Mouse (Mus musculus): ENCODE results near the gene Gm20503.

DNA sequence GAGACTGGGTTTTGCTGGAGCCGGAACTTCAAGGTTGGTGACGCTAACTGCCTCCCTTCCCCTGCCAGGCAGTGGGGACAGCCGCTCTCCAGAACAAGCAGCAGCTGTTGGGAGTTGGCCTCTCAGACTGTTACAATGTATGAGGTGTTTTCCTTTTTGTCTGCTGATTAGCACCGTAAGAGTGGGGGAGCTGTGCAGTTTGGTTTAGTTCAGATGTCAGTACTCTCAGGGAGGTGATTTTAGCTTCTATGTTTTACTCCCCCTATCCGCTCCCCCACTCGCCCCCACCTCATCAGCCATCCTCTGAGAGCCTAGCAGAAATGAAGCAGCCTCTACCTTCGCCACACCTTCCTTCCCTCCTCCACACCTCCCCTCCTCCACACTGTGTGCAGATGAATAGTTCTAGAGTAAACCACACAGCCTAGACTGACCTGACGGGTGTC is 7.7 kb upstream of the Gm20503 start:
- TF ChIP-seq CTCF (IDR thresholded peaks at IDR 0.05 in 2 of 3, conservative IDR thresholded peaks at IDR 0.05 in 1 of 3; ENCODE audit: control insufficient read depth in 1 of 3, insufficient read depth in 1 of 3, low read depth in 2 of 3, low read length in 3 of 3, poor library complexity in 1 of 3, severe bottlenecking in 1 of 3) (no peak), USF1 (IDR thresholded peaks at IDR 0.05; ENCODE audit: low read depth, low read length) (no peak), POLR2A (IDR thresholded peaks at IDR 0.05; ENCODE audit: control insufficient read depth in 1 of 2, insufficient read depth in 1 of 2, low read depth in 1 of 2, low read length in 2 of 2, poor library complexity in 1 of 2) (no peak), POLR2AphosphoS2 (IDR thresholded peaks at IDR 0.05; ENCODE audit: low read length) (no peak), RCOR1 (IDR thresholded peaks at IDR 0.05; ENCODE audit: low read depth, low read length) (no peak), UBTF (IDR thresholded peaks at IDR 0.05; ENCODE audit: borderline replicate concordance, insufficient read depth, low read depth, low read length) (no peak), MAZ (IDR thresholded peaks at IDR 0.05; ENCODE audit: low read depth, low read length) (no peak), GABPA (IDR thresholded peaks at IDR 0.05; ENCODE audit: low read depth, low read length) (no peak), HCFC1 (IDR thresholded peaks at IDR 0.05; ENCODE audit: low read depth, low read length) (no peak), TCF12 (IDR thresholded peaks at IDR 0.05; ENCODE audit: low read depth, low read length) (no peak), RAD21 (IDR thresholded peaks at IDR 0.05; ENCODE audit: low read depth, low read length) (no peak), ZNF384 (IDR thresholded peaks at IDR 0.05; ENCODE audit: low read depth, low read length) (no peak)
